Mouse (Mus musculus): ENCODE data around the gene Nmrk2. TPM values are rescaled to one million over a fixed set of nuclear protein-coding genes. Genes with fewer than 3 reads are reported as not detected.
A peak's percentile ranks its signal among the peaks of the same experiment; 100 is the strongest.

The Nmrk2 gene
- not detected in 2 replicates for polyA plus RNA-seq (2015; fragmentation: Nextera tagmentation; extraction: Ambion mirVana)

GRCm38 (mm10) chr10:81201807-81202758 is at the start of gene Nmrk2:
TSS of gene Nmrk2 (minus strand) at chr10:81202051.
- no peak for ATAC-seq (ENCODE audit: low FRiP score, low TSS enrichment)
- 57% methylated on average over 13 of the region's 13 CpGs for whole genome bisulfite sequencing

GRCm38 (mm10) chr10:81249442-81249841 is 47.6 kb upstream of the Nmrk2 start:
- H3K4me3 ChIP-seq (ENCODE audit: low read length): no peak overlapping the region
- H3K9me3 ChIP-seq (ENCODE audit: low read length): no peaks in the 10 kb centered on the region
- peaks cover 31% of the 10 kb centered on the region for H3K27me3 ChIP-seq (ENCODE audit: insufficient read depth, low read length)
- H3K36me3 ChIP-seq (ENCODE audit: insufficient read depth, low read length): no peaks in the 10 kb centered on the region
- H3K4me1 ChIP-seq (ENCODE audit: insufficient read depth, low read length): peaks cover 4% of the 10 kb centered on the region; the same call in 1 of the 2 replicates
- no peak overlapping the region for H3K4me2 ChIP-seq (replicated peaks; ENCODE audit: low read depth, low read length)
- ATAC-seq (ENCODE audit: low FRiP score, low TSS enrichment): no peak
- no peak overlapping the region for H3K27ac ChIP-seq (ENCODE audit: low read length)
- WGBS: 86% methylated on average over 8 of the region's 8 CpGs
- no peak overlapping the region for H3K9ac ChIP-seq (replicated peaks; ENCODE audit: low read length)

More at GRCm38 (mm10) chr10:81201807-81202758, at the start of gene Nmrk2:
- no peaks in the 10 kb centered on the region for H3K9me3 ChIP-seq (ENCODE audit: low read length)
- H3K27ac ChIP-seq (ENCODE audit: low read length): no peak within 1 kb of the TSS
- no peak within 1 kb of the TSS for H3K9ac ChIP-seq (replicated peaks; ENCODE audit: low read length)
- H3K4me1 ChIP-seq (ENCODE audit: insufficient read depth, low read length): no peaks in the 10 kb centered on the region
- H3K4me3 ChIP-seq (ENCODE audit: low read length): no peak within 1 kb of the TSS
- no peak within 1 kb of the TSS for H3K4me2 ChIP-seq (replicated peaks; ENCODE audit: low read depth, low read length)
- no peaks in the 10 kb centered on the region for H3K36me3 ChIP-seq (ENCODE audit: insufficient read depth, low read length)
- H3K27me3 ChIP-seq (ENCODE audit: insufficient read depth, low read length): peaks cover 10% of the 10 kb centered on the region

GRCm38 (mm10) chr10:81247804-81248203 is 46.0 kb upstream of the Nmrk2 start:
- ATAC-seq (ENCODE audit: low FRiP score, low TSS enrichment): no peak
- H3K4me2 ChIP-seq (replicated peaks; ENCODE audit: low read depth, low read length): no peak overlapping the region
- 88% methylated on average over 2 of the region's 2 CpGs for WGBS
- H3K27ac ChIP-seq (ENCODE audit: low read length): no peak overlapping the region
- peaks cover 17% of the 10 kb centered on the region for H3K27me3 ChIP-seq (ENCODE audit: insufficient read depth, low read length)
- H3K4me3 ChIP-seq (ENCODE audit: low read length): no peak overlapping the region
- H3K9me3 ChIP-seq (ENCODE audit: low read length): no peaks in the 10 kb centered on the region
- H3K36me3 ChIP-seq (ENCODE audit: insufficient read depth, low read length): no peaks in the 10 kb centered on the region
- no peak overlapping the region for H3K9ac ChIP-seq (replicated peaks; ENCODE audit: low read length)
- no peaks in the 10 kb centered on the region for H3K4me1 ChIP-seq (ENCODE audit: insufficient read depth, low read length)

- WGBS: 93% methylated on average over 6 of the region's 6 CpGs
- Histone ChIP-seq H3K4me1 (ENCODE audit: insufficient read depth, low read length) (peaks cover 1% of the 10 kb centered on the region), H3K9ac (replicated peaks; ENCODE audit: low read length) (no peak overlapping the region), H3K9me3 (ENCODE audit: low read length) (no peaks in the 10 kb centered on the region), H3K4me2 (replicated peaks; ENCODE audit: low read depth, low read length) (no peak overlapping the region), H3K27me3 (ENCODE audit: insufficient read depth, low read length) (peaks cover 4% of the 10 kb centered on the region), H3K27ac (ENCODE audit: low read length) (no peak overlapping the region), H3K4me3 (ENCODE audit: low read length) (no peak overlapping the region), H3K36me3 (ENCODE audit: insufficient read depth, low read length) (no peaks in the 10 kb centered on the region)
- ATAC-seq (ENCODE audit: low FRiP score, low TSS enrichment): no peak
Measured at GRCm38 (mm10) chr10:81245166-81245565, 43.3 kb upstream of the Nmrk2 start.

GRCm38 (mm10) chr10:81244595-81244994 is 42.7 kb upstream of the Nmrk2 start:
- peaks cover 7% of the 10 kb centered on the region for H3K4me1 ChIP-seq (ENCODE audit: insufficient read depth, low read length)
- H3K9me3 ChIP-seq (ENCODE audit: low read length): no peaks in the 10 kb centered on the region
- no peak overlapping the region for H3K27ac ChIP-seq (ENCODE audit: low read length)
- no peaks in the 10 kb centered on the region for H3K36me3 ChIP-seq (ENCODE audit: insufficient read depth, low read length)
- no peak overlapping the region for H3K4me3 ChIP-seq (ENCODE audit: low read length)
- no peak overlapping the region for H3K4me2 ChIP-seq (replicated peaks; ENCODE audit: low read depth, low read length)
- 5% methylated on average over 17 of the region's 17 CpGs for WGBS
- peak; percentile 29; the same call in 1 of the 2 replicates for ATAC-seq (ENCODE audit: low FRiP score, low TSS enrichment)
- H3K27me3 ChIP-seq (ENCODE audit: insufficient read depth, low read length): peaks cover 10% of the 10 kb centered on the region
- no peak overlapping the region; the same call in 1 of the 2 replicates for H3K9ac ChIP-seq (replicated peaks; ENCODE audit: low read length)

GRCm38 (mm10) chr10:81244146-81244545 is 42.3 kb upstream of the Nmrk2 start:
- Histone ChIP-seq H3K27ac (ENCODE audit: low read length) (no peak overlapping the region), H3K27me3 (ENCODE audit: insufficient read depth, low read length) (peaks cover 14% of the 10 kb centered on the region), H3K36me3 (ENCODE audit: insufficient read depth, low read length) (no peaks in the 10 kb centered on the region), H3K9ac (replicated peaks; ENCODE audit: low read length) (no peak overlapping the region), H3K4me2 (replicated peaks; ENCODE audit: low read depth, low read length) (no peak overlapping the region), H3K9me3 (ENCODE audit: low read length) (no peaks in the 10 kb centered on the region), H3K4me3 (ENCODE audit: low read length) (no peak overlapping the region), H3K4me1 (ENCODE audit: insufficient read depth, low read length) (peaks cover 7% of the 10 kb centered on the region)
- ATAC-seq (ENCODE audit: low FRiP score, low TSS enrichment): no peak
- 75% methylated on average over 4 of the region's 4 CpGs for WGBS

- WGBS: 89% methylated on average over 15 of the region's 16 CpGs
- ATAC-seq (ENCODE audit: low FRiP score, low TSS enrichment): no peak
Measured at GRCm38 (mm10) chr10:81242021-81242420, 40.2 kb upstream of the Nmrk2 start.

GRCm38 (mm10) chr10:81240876-81241275 is 39.0 kb upstream of the Nmrk2 start:
- no peak for ATAC-seq (ENCODE audit: low FRiP score, low TSS enrichment)
- H3K27me3 ChIP-seq (ENCODE audit: insufficient read depth, low read length): peaks cover 18% of the 10 kb centered on the region
- no peak overlapping the region for H3K4me3 ChIP-seq (ENCODE audit: low read length)
- no peak overlapping the region for H3K27ac ChIP-seq (ENCODE audit: low read length)
- no peak overlapping the region for H3K9ac ChIP-seq (replicated peaks; ENCODE audit: low read length)
- H3K4me2 ChIP-seq (replicated peaks; ENCODE audit: low read depth, low read length): no peak overlapping the region
- H3K36me3 ChIP-seq (ENCODE audit: insufficient read depth, low read length): no peaks in the 10 kb centered on the region
- WGBS: 31% methylated on average over 13 of the region's 13 CpGs
- no peaks in the 10 kb centered on the region for H3K9me3 ChIP-seq (ENCODE audit: low read length)
- peaks cover 7% of the 10 kb centered on the region for H3K4me1 ChIP-seq (ENCODE audit: insufficient read depth, low read length)

More at GRCm38 (mm10) chr10:81242021-81242420, 40.2 kb upstream of the Nmrk2 start:
- peaks cover 7% of the 10 kb centered on the region for H3K4me1 ChIP-seq (ENCODE audit: insufficient read depth, low read length)
- H3K9ac ChIP-seq (replicated peaks; ENCODE audit: low read length): no peak overlapping the region
- H3K4me2 ChIP-seq (replicated peaks; ENCODE audit: low read depth, low read length): no peak overlapping the region
- no peaks in the 10 kb centered on the region for H3K36me3 ChIP-seq (ENCODE audit: insufficient read depth, low read length)
- H3K9me3 ChIP-seq (ENCODE audit: low read length): no peaks in the 10 kb centered on the region
- no peak overlapping the region for H3K4me3 ChIP-seq (ENCODE audit: low read length)
- no peak overlapping the region for H3K27ac ChIP-seq (ENCODE audit: low read length)
- H3K27me3 ChIP-seq (ENCODE audit: insufficient read depth, low read length): peaks cover 18% of the 10 kb centered on the region

- H3K4me3 ChIP-seq (ENCODE audit: low read length): no peak overlapping the region
Measured at GRCm38 (mm10) chr10:81238618-81239017, 36.8 kb upstream of the Nmrk2 start.

More at GRCm38 (mm10) chr10:81238618-81239017, 36.8 kb upstream of the Nmrk2 start:
- Histone ChIP-seq H3K27me3 (ENCODE audit: insufficient read depth, low read length) (peaks cover 18% of the 10 kb centered on the region), H3K36me3 (ENCODE audit: insufficient read depth, low read length) (no peaks in the 10 kb centered on the region), H3K27ac (ENCODE audit: low read length) (no peak overlapping the region), H3K4me1 (ENCODE audit: insufficient read depth, low read length) (peaks cover 12% of the 10 kb centered on the region), H3K9me3 (ENCODE audit: low read length) (no peaks in the 10 kb centered on the region), H3K4me2 (replicated peaks; ENCODE audit: low read depth, low read length) (no peak overlapping the region), H3K9ac (replicated peaks; ENCODE audit: low read length) (no peak overlapping the region)
- 82% methylated on average over 2 of the region's 2 CpGs for WGBS
- ATAC-seq (ENCODE audit: low FRiP score, low TSS enrichment): no peak
